ENCODE assay signal across 21 mouse cellular contexts in genomic region chr12:45594689-45595088, GRCm38 (mm10).
DNase-seq lines count a peak whose midpoint lies in the region; ATAC-seq and TF ChIP-seq lines count a peak whose summit lies in the region.
"Had no signal": no experiment of that assay in that cellular context is flagged by ENCODE, and none has a peak within 500 bp of the region (broad histone marks: within the 10 kb centered on the region; RNA-seq: fewer than 3 reads in every experiment).

No protein-coding gene starts in this region.

- CTCF ChIA-PET in Patski (lab: Charles Lee) = no interaction called here

- H3K9ac ChIP-seq in kidney, embryonic 16.5 days (replicated peaks; ENCODE audit: low read length) = no peak overlapping the region
- no peak overlapping the region for H3K9ac ChIP-seq in limb, embryonic 13.5 days
- H3K9ac ChIP-seq: liver, embryonic 12.5 days; stomach, embryonic 15.5 days had no signal

- 39% methylated on average over 3 of the region's 3 CpGs for WGBS in kidney, embryonic 16.5 days
- 59% methylated on average over 3 of the region's 3 CpGs for WGBS in limb, embryonic 13.5 days

- peaks cover 18% of the 10 kb centered on the region for H3K4me1 ChIP-seq in kidney, embryonic 16.5 days (ENCODE audit: insufficient read depth, low read length)
- H3K4me1 ChIP-seq in limb, embryonic 13.5 days = peaks cover 7% of the 10 kb centered on the region; the same call in 1 of the 2 replicates
- H3K4me1 ChIP-seq: heart, embryonic 10.5 days; liver, embryonic 12.5 days; stomach, embryonic 15.5 days had no signal

- ATAC-seq in kidney, embryonic 16.5 days (ENCODE audit: low FRiP score, low TSS enrichment) = peak; percentile 86
- peak; percentile 51 for ATAC-seq in Patski
- 0 out of 2 replicates have a peak, but pooled peaks have one; percentile 51 for ATAC-seq in limb, embryonic 13.5 days (ENCODE audit: low FRiP score, low read depth)
- ATAC-seq: forebrain, embryonic 14.5 days; intestine, embryonic 16.5 days; liver, embryonic 12.5 days had no signal

- no peak overlapping the region for H3K4me2 ChIP-seq in kidney, embryonic 16.5 days (replicated peaks; ENCODE audit: low read depth, low read length)
- H3K4me2 ChIP-seq in limb, embryonic 13.5 days (replicated peaks) = no peak overlapping the region
- H3K4me2 ChIP-seq: liver, embryonic 12.5 days; stomach, embryonic 15.5 days had no signal

- no peak overlapping the region for H3K27ac ChIP-seq in kidney, embryonic 16.5 days (ENCODE audit: low read length)
- H3K27ac ChIP-seq in limb, embryonic 13.5 days = no peak overlapping the region
- H3K27ac ChIP-seq: heart, embryonic 10.5 days; liver, embryonic 12.5 days; stomach, embryonic 15.5 days had no signal

- intact Hi-C loops in heart, postnatal 25 days (cut with DNase I) = no loop called here

- POLR2A ChIA-PET in Patski (lab: Charles Lee) = no interaction called here

- in situ Hi-C loops in Patski (cut with MboI; ENCODE audit: low pct_unique_long_range_greater_than_20kb) = no loop called here

- TF ChIP-seq CTCF in Patski (IDR thresholded peaks at IDR 0.05) = no peak

- no peaks in the 10 kb centered on the region for H3K9me3 ChIP-seq in kidney, embryonic 16.5 days (ENCODE audit: low read length)
- H3K9me3 ChIP-seq in limb, embryonic 13.5 days = no peaks in the 10 kb centered on the region
- H3K9me3 ChIP-seq: heart, embryonic 10.5 days; liver, embryonic 12.5 days; stomach, embryonic 15.5 days had no signal

- H3K36me3 ChIP-seq in kidney, embryonic 16.5 days (ENCODE audit: insufficient read depth, low read length) = no peaks in the 10 kb centered on the region
- no peaks in the 10 kb centered on the region for H3K36me3 ChIP-seq in limb, embryonic 13.5 days
- H3K36me3 ChIP-seq: heart, embryonic 10.5 days; liver, embryonic 12.5 days; stomach, embryonic 15.5 days had no signal

- DNase-seq in embryo, embryonic 11 days = peak; percentile 6
- DNase-seq in embryo, embryonic 10 days (ENCODE audit: low spot score) = no peak
- no peak for DNase-seq in kidney, adult 18-20 months
- no peak for DNase-seq in Patski (ENCODE audit: low read depth, low spot score)
- DNase-seq in thymus, postnatal 10 days (ENCODE audit: low spot score in 2 of 2) = no peak
- DNase-seq in heart, postnatal 25 days (ENCODE audit: low spot score) = no peak
- DNase-seq: adrenal gland, postnatal 10 days; cerebellum, adult 2 months; cerebellum, postnatal 25 days; lung, adult 2 months; lung, postnatal 14 days; midbrain, embryonic 14.5 days; thymus, postnatal 36 days had no signal

- H3K4me3 ChIP-seq in kidney, embryonic 16.5 days (ENCODE audit: low read length) = no peak overlapping the region
- no peak overlapping the region for H3K4me3 ChIP-seq in limb, embryonic 13.5 days
- H3K4me3 ChIP-seq: heart, embryonic 10.5 days; liver, embryonic 12.5 days; myocyte; stomach, embryonic 15.5 days had no signal

- H3K27me3 ChIP-seq in kidney, embryonic 16.5 days (ENCODE audit: insufficient read depth, low read length) = no peaks in the 10 kb centered on the region
- no peaks in the 10 kb centered on the region for H3K27me3 ChIP-seq in Patski
- no peaks in the 10 kb centered on the region for H3K27me3 ChIP-seq in limb, embryonic 13.5 days
- H3K27me3 ChIP-seq: liver, embryonic 12.5 days; stomach, embryonic 15.5 days had no signal
